Mouse (Mus musculus) thymus, adult 2 months (tissue): ENCODE results near the gene Tmem120b.

Source experiments
- CTCF ChIP-seq: fragments of 200-500 bp; IDR thresholded peaks from 2 replicates; pipeline ENCODE4 v1.5.1; 2012; ENCODE audit warnings: mild to moderate bottlenecking, control low read depth, low read length, moderate library complexity, borderline replicate concordance; ENCODE audit not compliant: control insufficient read depth, poor library complexity, insufficient read depth; ENCODE audit errors: extremely low read depth
- POLR2A ChIP-seq: fragments of 200-500 bp; IDR thresholded peaks from 2 replicates; pipeline ENCODE4 v1.6.1; 2012; ENCODE audit warnings: mild to moderate bottlenecking, low read length, control low read depth, moderate library complexity; ENCODE audit not compliant: control insufficient read depth, poor library complexity, insufficient read depth; ENCODE audit errors: extremely low read depth

GRCm38 (mm10) chr5:123090560-123091306 is 22.5 kb downstream of the Tmem120b start:
- TF ChIP-seq CTCF (no peak), POLR2A (no peak)
